8 mouse cellular contexts compared by ENCODE assay signal in genomic region chr2:156110627-156111357, GRCm38 (mm10). TPM values are rescaled to one million over a fixed set of nuclear protein-coding genes. Genes with fewer than 3 reads are reported as not detected.
DNase-seq lines count a peak whose midpoint lies in the region; ATAC-seq and TF ChIP-seq lines count a peak whose summit lies in the region.

No protein-coding gene starts in this region.

- H3K4me1 ChIP-seq in G1E (ENCODE audit: insufficient read depth, low read depth, low read length), result peaks cover 29% of the 10 kb centered on the region
- H3K4me1 ChIP-seq in embryonic facial prominence, embryonic 10.5 days, result peaks cover 20% of the 10 kb centered on the region
- peaks cover 24% of the 10 kb centered on the region for H3K4me1 ChIP-seq in hindbrain, embryonic 13.5 days (replicated peaks)
- peaks cover 45% of the 10 kb centered on the region for H3K4me1 ChIP-seq in liver, embryonic 15.5 days (replicated peaks)
- H3K4me1 ChIP-seq in spleen, adult 2 months (ENCODE audit: control insufficient read depth, insufficient read depth, insufficient read length), result peaks cover 2% of the 10 kb centered on the region; the same call in 1 of the 2 replicates

- DNase-seq in kidney, adult 18-20 months, result peak; percentile 22
- no peak for DNase-seq in kidney, postnatal 25 days
- DNase-seq in G1E (ENCODE audit: low spot score), result peak; percentile 27
- peak; percentile 58 for DNase-seq in embryonic facial prominence, embryonic 10.5 days (ENCODE audit: low spot score)
- no peak for DNase-seq in spleen, adult 2 months (ENCODE audit: low read depth in 1 of 2, low spot score in 2 of 2)
- no peak for DNase-seq in adrenal gland, adult 8-10 months

- H3K36me3 ChIP-seq in G1E (replicated peaks), result peaks cover 15% of the 10 kb centered on the region
- peaks cover 36% of the 10 kb centered on the region for H3K36me3 ChIP-seq in embryonic facial prominence, embryonic 10.5 days (replicated peaks)
- no peaks in the 10 kb centered on the region for H3K36me3 ChIP-seq in hindbrain, embryonic 13.5 days
- peaks cover 14% of the 10 kb centered on the region for H3K36me3 ChIP-seq in liver, embryonic 15.5 days (replicated peaks)
- no peaks in the 10 kb centered on the region for H3K36me3 ChIP-seq in spleen, adult 2 months (ENCODE audit: control insufficient read depth, insufficient read depth, low read length)

- H3K27ac ChIP-seq in embryonic facial prominence, embryonic 10.5 days (replicated peaks), result peak overlapping the region; percentile 96
- H3K27ac ChIP-seq in hindbrain, embryonic 13.5 days, result peak overlapping the region; percentile 94
- peak overlapping the region; percentile 90 for H3K27ac ChIP-seq in liver, embryonic 15.5 days (replicated peaks)
- peak overlapping the region; percentile 95; the same call in 1 of the 2 replicates for H3K27ac ChIP-seq in spleen, adult 2 months (ENCODE audit: insufficient read depth, low read length)

- H3K9me3 ChIP-seq in G1E (replicated peaks), result no peaks in the 10 kb centered on the region
- H3K9me3 ChIP-seq in embryonic facial prominence, embryonic 10.5 days, result no peaks in the 10 kb centered on the region
- H3K9me3 ChIP-seq in hindbrain, embryonic 13.5 days, result no peaks in the 10 kb centered on the region
- H3K9me3 ChIP-seq in liver, embryonic 15.5 days (replicated peaks), result no peaks in the 10 kb centered on the region

- H3K9ac ChIP-seq in hindbrain, embryonic 13.5 days, result peak overlapping the region; percentile 96
- peak overlapping the region; percentile 94 for H3K9ac ChIP-seq in liver, embryonic 15.5 days

- peak overlapping the region; percentile 71 for H3K4me2 ChIP-seq in hindbrain, embryonic 13.5 days
- H3K4me2 ChIP-seq in liver, embryonic 15.5 days, result peak overlapping the region; percentile 85

- no peak for TF ChIP-seq POLR2A in spleen, adult 2 months (IDR thresholded peaks at IDR 0.05; ENCODE audit: low read depth, low read length)

- TF ChIP-seq CTCF in G1E (IDR thresholded peaks at IDR 0.05; ENCODE audit: low read depth, low read length), result no peak
- no peak for TF ChIP-seq CTCF in spleen, adult 2 months (IDR thresholded peaks at IDR 0.05; ENCODE audit: extremely low read depth, insufficient read depth, insufficient read length, insufficient replicate concordance)

- peak overlapping the region; percentile 90 for H3K4me3 ChIP-seq in G1E (ENCODE audit: low read depth, low read length)
- H3K4me3 ChIP-seq in embryonic facial prominence, embryonic 10.5 days, result peak overlapping the region; percentile 93
- H3K4me3 ChIP-seq in hindbrain, embryonic 13.5 days, result peak overlapping the region; percentile 99
- peak overlapping the region; percentile 91 for H3K4me3 ChIP-seq in liver, embryonic 15.5 days (replicated peaks)
- peak overlapping the region; percentile 98 for H3K4me3 ChIP-seq in spleen, adult 2 months (ENCODE audit: extremely low read depth, insufficient read depth, insufficient read length)

- no peak for ATAC-seq in G1E (ENCODE audit: extremely low read depth, insufficient number of reproducible peaks, low FRiP score, poor library complexity, severe bottlenecking)
- peak; percentile 74 for ATAC-seq in hindbrain, embryonic 13.5 days (ENCODE audit: low FRiP score)
- peak; percentile 66 for ATAC-seq in liver, embryonic 15.5 days (ENCODE audit: insufficient read depth)

- no peaks in the 10 kb centered on the region for H3K27me3 ChIP-seq in G1E (ENCODE audit: insufficient read depth, low read length)
- H3K27me3 ChIP-seq in embryonic facial prominence, embryonic 10.5 days (replicated peaks; ENCODE audit: low read depth, poor library complexity, severe bottlenecking), result no peaks in the 10 kb centered on the region
- H3K27me3 ChIP-seq in hindbrain, embryonic 13.5 days, result no peaks in the 10 kb centered on the region
- H3K27me3 ChIP-seq in liver, embryonic 15.5 days, result no peaks in the 10 kb centered on the region
- H3K27me3 ChIP-seq in spleen, adult 2 months (ENCODE audit: control insufficient read depth, insufficient read depth, low read length), result no peaks in the 10 kb centered on the region

- WGBS in embryonic facial prominence, embryonic 10.5 days, result 2% methylated on average over 16 of the region's 16 CpGs
- WGBS in hindbrain, embryonic 13.5 days, result 2% methylated on average over 16 of the region's 16 CpGs
- WGBS in liver, embryonic 15.5 days (ENCODE audit: insufficient replicate concordance), result under 1% methylated on average over 16 of the region's 16 CpGs
- 1% methylated on average over 16 of the region's 16 CpGs for WGBS in spleen, adult 2 months

RNA-seq across cellular contexts. Expression of gene Cpne1, which starts 1.0 kb away (rescaled TPM):
- total RNA-seq in G1E (2014; fragmentation: Nextera tagmentation) (43.2 and 63.3 TPM in 2 replicates), G1E (2017) (40.1 and 42.0 TPM in 2 replicates)
- 55.9 and 73.7 TPM in 2 replicates for polyA plus RNA-seq in G1E (2012)
- polyA plus RNA-seq in embryonic facial prominence, embryonic 10.5 days (2016; fragmentation: Nextera tagmentation; extraction: Ambion mirVana), result 75.6 and 79.6 TPM in 2 replicates
- polyA plus RNA-seq in hindbrain, embryonic 13.5 days (2015; fragmentation: Nextera tagmentation; extraction: Ambion mirVana), result 32.0 and 34.6 TPM in 2 replicates
- 20.8 and 22.6 TPM in 2 replicates for polyA plus RNA-seq in liver, embryonic 15.5 days (2015; fragmentation: Nextera tagmentation; extraction: Ambion mirVana)
- 92.0 and 124 TPM in 2 replicates for polyA plus RNA-seq in spleen, adult 2 months (2012; rRNA removed)
- 10 to 100 TPM; 45.5 to 63.4 (median 53.0) TPM for total RNA-seq in adrenal gland, adult 8-10 months (2022)

RNA-seq across cellular contexts. Expression of gene Rbm12, which starts 1.0 kb away (rescaled TPM):
- total RNA-seq in G1E (2014; fragmentation: Nextera tagmentation) (50.5 and 67.5 TPM in 2 replicates), G1E (2017) (25.4 and 39.7 TPM in 2 replicates)
- 5.6 TPM in 2 replicates for polyA plus RNA-seq in G1E (2012)
- polyA plus RNA-seq in embryonic facial prominence, embryonic 10.5 days (2016; fragmentation: Nextera tagmentation; extraction: Ambion mirVana), result 50.8 and 52.6 TPM in 2 replicates
- polyA plus RNA-seq in hindbrain, embryonic 13.5 days (2015; fragmentation: Nextera tagmentation; extraction: Ambion mirVana), result 27.9 and 29.1 TPM in 2 replicates
- polyA plus RNA-seq in liver, embryonic 15.5 days (2015; fragmentation: Nextera tagmentation; extraction: Ambion mirVana), result 7.4 and 9.7 TPM in 2 replicates
- 22.6 and 25.3 TPM in 2 replicates for polyA plus RNA-seq in spleen, adult 2 months (2012; rRNA removed)
- total RNA-seq in adrenal gland, adult 8-10 months (2022), result 10 to 100 TPM; 18.9 to 39.2 (median 28.6) TPM

RNA-seq across cellular contexts. Expression of gene Gm28036, which starts 16.1 kb away (rescaled TPM):
- 17.3 and 17.6 TPM in 2 replicates for total RNA-seq in G1E (2014; fragmentation: Nextera tagmentation)
- 12.0 and 15.6 TPM in 2 replicates for total RNA-seq in G1E (2017)
- 9.0 and 13.5 TPM in 2 replicates for polyA plus RNA-seq in G1E (2012)
- polyA plus RNA-seq in embryonic facial prominence, embryonic 10.5 days (2016; fragmentation: Nextera tagmentation; extraction: Ambion mirVana), result 23.3 and 35.7 TPM in 2 replicates
- polyA plus RNA-seq in hindbrain, embryonic 13.5 days (2015; fragmentation: Nextera tagmentation; extraction: Ambion mirVana), result 21.6 and 24.1 TPM in 2 replicates
- polyA plus RNA-seq in liver, embryonic 15.5 days (2015; fragmentation: Nextera tagmentation; extraction: Ambion mirVana), result 3.9 and 4.0 TPM in 2 replicates
- 1.1 and 1.7 TPM in 2 replicates for polyA plus RNA-seq in spleen, adult 2 months (2012; rRNA removed)
- 10 to 100 TPM; 18.9 to 32.6 (median 24.2) TPM for total RNA-seq in adrenal gland, adult 8-10 months (2022)

RNA-seq across cellular contexts. Expression of gene Romo1, which starts 33.0 kb away (rescaled TPM):
- total RNA-seq in G1E (2014; fragmentation: Nextera tagmentation) (99.3 and 127 TPM in 2 replicates), G1E (2017) (38.4 and 52.4 TPM in 2 replicates)
- polyA plus RNA-seq in G1E (2012), result 300 and 385 TPM in 2 replicates
- 396 and 400 TPM in 2 replicates for polyA plus RNA-seq in embryonic facial prominence, embryonic 10.5 days (2016; fragmentation: Nextera tagmentation; extraction: Ambion mirVana)
- 443 and 462 TPM in 2 replicates for polyA plus RNA-seq in hindbrain, embryonic 13.5 days (2015; fragmentation: Nextera tagmentation; extraction: Ambion mirVana)
- polyA plus RNA-seq in liver, embryonic 15.5 days (2015; fragmentation: Nextera tagmentation; extraction: Ambion mirVana), result 159 and 192 TPM in 2 replicates
- 129 and 151 TPM in 2 replicates for polyA plus RNA-seq in spleen, adult 2 months (2012; rRNA removed)
- 100 to 1,000 TPM; 238 to 388 (median 304) TPM for total RNA-seq in adrenal gland, adult 8-10 months (2022)

RNA-seq across cellular contexts. Expression of gene Nfs1, which starts 33.2 kb away (rescaled TPM):
- total RNA-seq in G1E (2014; fragmentation: Nextera tagmentation) (27.9 and 33.9 TPM in 2 replicates), G1E (2017) (46.2 and 49.1 TPM in 2 replicates)
- polyA plus RNA-seq in G1E (2012), result 31.4 and 36.3 TPM in 2 replicates
- 37.7 and 42.1 TPM in 2 replicates for polyA plus RNA-seq in embryonic facial prominence, embryonic 10.5 days (2016; fragmentation: Nextera tagmentation; extraction: Ambion mirVana)
- 30.0 and 35.7 TPM in 2 replicates for polyA plus RNA-seq in hindbrain, embryonic 13.5 days (2015; fragmentation: Nextera tagmentation; extraction: Ambion mirVana)
- 50.7 and 52.3 TPM in 2 replicates for polyA plus RNA-seq in liver, embryonic 15.5 days (2015; fragmentation: Nextera tagmentation; extraction: Ambion mirVana)
- polyA plus RNA-seq in spleen, adult 2 months (2012; rRNA removed), result 27.1 and 48.7 TPM in 2 replicates
- total RNA-seq in adrenal gland, adult 8-10 months (2022), result 100 to 1,000 TPM in 2 of 4 experiments, 10 to 100 TPM in 2; 93.4 to 102 (median 100) TPM

Comparison
In these comparisons a context has a peak if more than half of its experiments do, and no peak if none do; other contexts are left out.
1. DNase-seq: peak in kidney, adult 18-20 months (single experiment), G1E (single experiment) and embryonic facial prominence, embryonic 10.5 days (single experiment); none in kidney, postnatal 25 days (0 of 2), spleen, adult 2 months (0 of 2) and adrenal gland, adult 8-10 months (single experiment).
2. Peak in every context shown above with its lines, with median percentiles within 50 percentile points of each other: H3K4me3 ChIP-seq and H3K27ac ChIP-seq.